Comparison of ENCODE assay signal across 21 mouse cellular contexts in the genomic region with DNA sequence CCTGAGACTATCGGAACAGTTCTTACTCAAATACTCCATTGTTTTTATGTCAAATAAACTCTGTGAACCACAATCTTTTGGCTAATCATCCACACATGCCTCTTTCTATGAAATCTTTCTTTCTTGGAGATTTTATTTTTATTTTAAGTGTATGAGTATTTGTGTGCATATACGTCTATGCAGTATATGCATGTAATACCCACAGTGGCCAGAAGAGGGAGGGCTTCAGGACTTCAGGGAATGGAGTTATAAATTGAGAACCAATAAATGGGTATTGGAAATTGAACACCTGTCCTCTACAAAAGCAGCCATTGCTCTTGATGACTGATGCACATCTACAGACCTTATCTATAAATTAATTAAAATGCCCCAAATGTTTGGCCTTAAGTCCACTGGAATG. TPM values are rescaled to one million over a fixed set of nuclear protein-coding genes. Genes with fewer than 3 reads are reported as not detected.
DNase-seq lines count a peak whose midpoint lies in the region; ATAC-seq and TF ChIP-seq lines count a peak whose summit lies in the region.
"Had no signal": no experiment of that assay in that cellular context is flagged by ENCODE, and none has a peak within 500 bp of the region (broad histone marks: within the 10 kb centered on the region; RNA-seq: fewer than 3 reads in every experiment).

No protein-coding gene starts in this region.

- no peak overlapping the region for H3K27ac ChIP-seq in hindbrain, postnatal 0 days
- H3K27ac ChIP-seq in hindbrain, embryonic 14.5 days, result no peak overlapping the region
- no peak overlapping the region for H3K27ac ChIP-seq in lung, embryonic 14.5 days (ENCODE audit: low read depth)
- H3K27ac ChIP-seq: forebrain, embryonic 13.5 days; heart, embryonic 13.5 days; hindbrain, embryonic 10.5 days; limb, embryonic 13.5 days; neural tube, embryonic 12.5 days had no signal

- ATAC-seq in CD4-positive, CD25-positive, alpha-beta regulatory T cell, adult 4 months, result no peak
- no peak for ATAC-seq in hindbrain, postnatal 0 days
- no peak for ATAC-seq in hindbrain, embryonic 14.5 days (ENCODE audit: low FRiP score)
- ATAC-seq in lung, embryonic 14.5 days (ENCODE audit: insufficient read depth), result no peak
- ATAC-seq in erythroblast, adult 5-6 weeks (replicated peaks; ENCODE audit: low FRiP score, poor library complexity, severe bottlenecking), result no peak
- ATAC-seq: forebrain, embryonic 13.5 days had no signal

- no peak overlapping the region for H3K4me2 ChIP-seq in hindbrain, postnatal 0 days (ENCODE audit: low read depth, low read length)
- no peak overlapping the region for H3K4me2 ChIP-seq in hindbrain, embryonic 14.5 days (replicated peaks)
- no peak overlapping the region for H3K4me2 ChIP-seq in lung, embryonic 14.5 days
- H3K4me2 ChIP-seq: forebrain, embryonic 13.5 days; heart, embryonic 13.5 days; limb, embryonic 13.5 days; neural tube, embryonic 12.5 days had no signal

- no peaks in the 10 kb centered on the region for H3K36me3 ChIP-seq in hindbrain, postnatal 0 days (ENCODE audit: insufficient read depth, low read length)
- no peaks in the 10 kb centered on the region for H3K36me3 ChIP-seq in hindbrain, embryonic 14.5 days (replicated peaks; ENCODE audit: control insufficient read depth, insufficient read depth)
- H3K36me3 ChIP-seq in lung, embryonic 14.5 days (ENCODE audit: insufficient read depth), result no peaks in the 10 kb centered on the region
- H3K36me3 ChIP-seq: heart, embryonic 13.5 days; hindbrain, embryonic 10.5 days; limb, embryonic 13.5 days; neural tube, embryonic 12.5 days had no signal

- DNase-seq in CD4-positive, CD25-positive, alpha-beta regulatory T cell, adult 2 months (ENCODE audit: low read depth, low spot score), result peak; percentile 4
- no peak for DNase-seq in hindbrain, postnatal 0 days (ENCODE audit: low spot score)
- no peak for DNase-seq in hindbrain, embryonic 14.5 days (ENCODE audit: low spot score)
- DNase-seq in lung, embryonic 14.5 days, result peak; percentile 10
- DNase-seq in lung, postnatal 10 days, result no peak
- DNase-seq in R1 (ENCODE audit: low read depth, low spot score), result peak; percentile 3
- DNase-seq: adrenal gland, postnatal 14 days; cerebellum, adult 2 months; kidney, adult 11 months; kidney, postnatal 14 days had no signal

- 87% methylated on average over 2 of the region's 2 CpGs for WGBS in hindbrain, postnatal 0 days
- WGBS in hindbrain, embryonic 14.5 days, result 92% methylated on average over 2 of the region's 2 CpGs
- WGBS in lung, embryonic 14.5 days, result 91% methylated on average over 2 of the region's 2 CpGs

- no peaks in the 10 kb centered on the region for H3K4me1 ChIP-seq in hindbrain, postnatal 0 days (ENCODE audit: insufficient read depth, low read length)
- H3K4me1 ChIP-seq in hindbrain, embryonic 14.5 days (replicated peaks; ENCODE audit: control insufficient read depth, insufficient read depth, low read length), result no peaks in the 10 kb centered on the region
- no peaks in the 10 kb centered on the region for H3K4me1 ChIP-seq in lung, embryonic 14.5 days (ENCODE audit: insufficient read depth)
- H3K4me1 ChIP-seq: forebrain, embryonic 13.5 days; heart, embryonic 13.5 days; hindbrain, embryonic 10.5 days; limb, embryonic 13.5 days; neural tube, embryonic 12.5 days had no signal

- no peak overlapping the region for H3K9ac ChIP-seq in hindbrain, postnatal 0 days (replicated peaks; ENCODE audit: low read length)
- H3K9ac ChIP-seq in hindbrain, embryonic 14.5 days, result no peak overlapping the region
- no peak overlapping the region for H3K9ac ChIP-seq in lung, embryonic 14.5 days
- H3K9ac ChIP-seq: forebrain, embryonic 13.5 days; heart, embryonic 13.5 days; limb, embryonic 13.5 days; neural tube, embryonic 12.5 days had no signal

- H3K9me3 ChIP-seq in hindbrain, postnatal 0 days (ENCODE audit: low read length), result no peaks in the 10 kb centered on the region
- no peaks in the 10 kb centered on the region for H3K9me3 ChIP-seq in hindbrain, embryonic 14.5 days (ENCODE audit: control insufficient read depth, low read length)
- no peaks in the 10 kb centered on the region for H3K9me3 ChIP-seq in lung, embryonic 14.5 days (ENCODE audit: low read depth, low read length)
- H3K9me3 ChIP-seq: forebrain, embryonic 13.5 days; heart, embryonic 13.5 days; hindbrain, embryonic 10.5 days; limb, embryonic 13.5 days; neural tube, embryonic 12.5 days had no signal

- TF ChIP-seq CTCF in hindbrain, postnatal 0 days (IDR thresholded peaks at IDR 0.05; ENCODE audit: low read depth), result peak; percentile 49
- peak; percentile 47 for TF ChIP-seq CTCF in lung, embryonic 14.5 days (IDR thresholded peaks at IDR 0.05; ENCODE audit: low read depth)

- no peaks in the 10 kb centered on the region for H3K27me3 ChIP-seq in hindbrain, postnatal 0 days (ENCODE audit: insufficient read depth, low read length)
- no peaks in the 10 kb centered on the region for H3K27me3 ChIP-seq in hindbrain, embryonic 14.5 days (ENCODE audit: control insufficient read depth, insufficient read depth, low read length)
- H3K27me3 ChIP-seq in lung, embryonic 14.5 days (ENCODE audit: insufficient read depth, low read length), result no peaks in the 10 kb centered on the region
- H3K27me3 ChIP-seq: forebrain, embryonic 13.5 days; heart, embryonic 13.5 days; limb, embryonic 13.5 days; neural tube, embryonic 12.5 days had no signal

- H3K4me3 ChIP-seq in hindbrain, postnatal 0 days (ENCODE audit: low read length), result no peak overlapping the region
- no peak overlapping the region for H3K4me3 ChIP-seq in hindbrain, embryonic 14.5 days (replicated peaks; ENCODE audit: low read length)
- no peak overlapping the region for H3K4me3 ChIP-seq in lung, embryonic 14.5 days (ENCODE audit: low read depth, low read length)
- H3K4me3 ChIP-seq: forebrain, embryonic 13.5 days; heart, embryonic 13.5 days; hindbrain, embryonic 10.5 days; limb, embryonic 13.5 days; neural tube, embryonic 12.5 days had no signal

RNA-seq across cellular contexts. Expression of gene Ces1c, which starts 1.1 kb away (rescaled TPM):
- polyA plus RNA-seq in CD4-positive, CD25-positive, alpha-beta regulatory T cell, adult 4 months (2017; shearing (Covaris generic)), result not detected
- not detected in 2 replicates for total RNA-seq in hindbrain, postnatal 0 days (2014; rRNA removed)
- not detected in 2 replicates for polyA plus RNA-seq in hindbrain, postnatal 0 days (2015; fragmentation: Nextera tagmentation; extraction: Ambion mirVana)
- not detected in 2 replicates for polyA plus RNA-seq in hindbrain, embryonic 14.5 days (2014; fragmentation: Nextera tagmentation; extraction: Ambion mirVana)
- not detected in 2 replicates for polyA plus RNA-seq in lung, embryonic 14.5 days (2014; fragmentation: Nextera tagmentation; extraction: Ambion mirVana)
- total RNA-seq in erythroblast, adult 5-6 weeks (2015; ENCODE audit: low replicate concordance), result not detected in 2 replicates
- total RNA-seq in erythroblast, adult 5-6 weeks (2017; ENCODE audit: low replicate concordance), result not detected in 2 replicates
- total RNA-seq: common myeloid progenitor, adult 5-6 weeks; megakaryocyte, adult 5-6 weeks had no signal
- polyA plus RNA-seq: cerebellum, adult 2 months; forebrain, embryonic 13.5 days; gonadal fat pad, adult 2 months; heart, embryonic 13.5 days; hindbrain, embryonic 10.5 days; limb, embryonic 13.5 days; lung, embryonic 16.5 days; neural tube, embryonic 12.5 days had no signal

RNA-seq across cellular contexts. Expression of gene Ces1b, which starts 52.4 kb away (rescaled TPM):
- not detected for polyA plus RNA-seq in CD4-positive, CD25-positive, alpha-beta regulatory T cell, adult 4 months (2017; shearing (Covaris generic))
- total RNA-seq in hindbrain, postnatal 0 days (2014; rRNA removed), result not detected in 2 replicates
- polyA plus RNA-seq in hindbrain, postnatal 0 days (2015; fragmentation: Nextera tagmentation; extraction: Ambion mirVana), result not detected in 2 replicates
- polyA plus RNA-seq in hindbrain, embryonic 14.5 days (2014; fragmentation: Nextera tagmentation; extraction: Ambion mirVana), result not detected in 2 replicates
- not detected in 2 replicates for polyA plus RNA-seq in lung, embryonic 14.5 days (2014; fragmentation: Nextera tagmentation; extraction: Ambion mirVana)
- total RNA-seq in erythroblast, adult 5-6 weeks (2015; ENCODE audit: low replicate concordance), result not detected in 2 replicates
- total RNA-seq in erythroblast, adult 5-6 weeks (2017; ENCODE audit: low replicate concordance), result not detected in 2 replicates
- total RNA-seq: common myeloid progenitor, adult 5-6 weeks; megakaryocyte, adult 5-6 weeks had no signal
- polyA plus RNA-seq: cerebellum, adult 2 months; forebrain, embryonic 13.5 days; heart, embryonic 13.5 days; hindbrain, embryonic 10.5 days; limb, embryonic 13.5 days; neural tube, embryonic 12.5 days had no signal

Comparison
In these comparisons a context has a peak if more than half of its experiments do, and no peak if none do; other contexts are left out.
1. DNase-seq: peak in CD4-positive, CD25-positive, alpha-beta regulatory T cell, adult 2 months (single experiment), lung, embryonic 14.5 days (single experiment) and R1 (single experiment); none in hindbrain, postnatal 0 days (single experiment), hindbrain, embryonic 14.5 days (single experiment) and lung, postnatal 10 days (single experiment).